Mouse (Mus musculus): Measurements from ENCODE around the gene Il6ra.
"Not testable (repeated sequence)": the region's sequence is repeated elsewhere in the genome, so short reads cannot be mapped to it uniquely, and the experiment has no call there.

The Il6ra gene

GRCm38 (mm10) chr3:89875781-89876180 lies 37.2 kb downstream of the Il6ra start:
- DNase-seq (ENCODE audit: low read depth, low spot score) = no peak

- DNase-seq (ENCODE audit: low read depth, low spot score) = no peak
Observed at GRCm38 (mm10) chr3:89875021-89875420, 38.0 kb downstream of the Il6ra start.

- DNase-seq (ENCODE audit: low read depth, low spot score) = no peak
Observed at GRCm38 (mm10) chr3:89874076-89874475, 38.9 kb downstream of the Il6ra start.

- DNase-seq (ENCODE audit: low read depth, low spot score) = no peak
Observed at GRCm38 (mm10) chr3:89872684-89873083, 40.3 kb downstream of the Il6ra start.

GRCm38 (mm10) chr3:89872209-89872608 lies 40.8 kb downstream of the Il6ra start:
- DNase-seq (ENCODE audit: low read depth, low spot score) = no peak

- no peak for DNase-seq (ENCODE audit: low read depth, low spot score)
Observed at GRCm38 (mm10) chr3:89871339-89871914, 41.6 kb downstream of the Il6ra start.

- DNase-seq (ENCODE audit: low read depth, low spot score) = no peak
Observed at GRCm38 (mm10) chr3:89870472-89871271, 42.3 kb downstream of the Il6ra start.

GRCm38 (mm10) chr3:89869556-89869955 lies 43.4 kb downstream of the Il6ra start:
- DNase-seq (ENCODE audit: low read depth, low spot score) = no peak

GRCm38 (mm10) chr3:89868956-89869355 lies 44.0 kb downstream of the Il6ra start:
- DNase-seq (ENCODE audit: low read depth, low spot score) = no peak

GRCm38 (mm10) chr3:89868357-89868756 lies 44.6 kb downstream of the Il6ra start:
- DNase-seq (ENCODE audit: low read depth, low spot score) = no peak

GRCm38 (mm10) chr3:89867651-89868050 lies 45.3 kb downstream of the Il6ra start:
- peak; percentile 40 for DNase-seq (ENCODE audit: low read depth, low spot score)

GRCm38 (mm10) chr3:89865764-89866163 lies 47.2 kb downstream of the Il6ra start:
- DNase-seq (ENCODE audit: low read depth, low spot score) = no peak

GRCm38 (mm10) chr3:89865020-89865419 lies 48.0 kb downstream of the Il6ra start:
- DNase-seq (ENCODE audit: low read depth, low spot score) = no peak

- no peak for DNase-seq (ENCODE audit: low read depth, low spot score)
Observed at GRCm38 (mm10) chr3:89863716-89864509, 49.1 kb downstream of the Il6ra start.

- DNase-seq (ENCODE audit: low read depth, low spot score) = not testable (repeated sequence)
Observed at GRCm38 (mm10) chr3:89863276-89863675, 49.7 kb downstream of the Il6ra start.

GRCm38 (mm10) chr3:89862182-89862761 lies 50.7 kb downstream of the Il6ra start:
- no peak for DNase-seq (ENCODE audit: low read depth, low spot score)

GRCm38 (mm10) chr3:89861070-89861469 lies 51.9 kb downstream of the Il6ra start:
- DNase-seq (ENCODE audit: low read depth, low spot score) = no peak

- no peak for DNase-seq (ENCODE audit: low read depth, low spot score)
Observed at GRCm38 (mm10) chr3:89860343-89860742, 52.7 kb downstream of the Il6ra start.

- no peak for DNase-seq (ENCODE audit: low read depth, low spot score)
Observed at GRCm38 (mm10) chr3:89859936-89860335, 53.1 kb downstream of the Il6ra start.

GRCm38 (mm10) chr3:89858888-89859287 lies 54.1 kb downstream of the Il6ra start:
- no peak for DNase-seq (ENCODE audit: low read depth, low spot score)

- DNase-seq (ENCODE audit: low read depth, low spot score) = peak; percentile 32
Observed at GRCm38 (mm10) chr3:89858123-89858522, 54.9 kb downstream of the Il6ra start.

GRCm38 (mm10) chr3:89857353-89857752 lies 55.6 kb downstream of the Il6ra start:
- DNase-seq (ENCODE audit: low read depth, low spot score) = no peak
